24 mouse cellular contexts compared by ENCODE assay signal in the genomic region with DNA sequence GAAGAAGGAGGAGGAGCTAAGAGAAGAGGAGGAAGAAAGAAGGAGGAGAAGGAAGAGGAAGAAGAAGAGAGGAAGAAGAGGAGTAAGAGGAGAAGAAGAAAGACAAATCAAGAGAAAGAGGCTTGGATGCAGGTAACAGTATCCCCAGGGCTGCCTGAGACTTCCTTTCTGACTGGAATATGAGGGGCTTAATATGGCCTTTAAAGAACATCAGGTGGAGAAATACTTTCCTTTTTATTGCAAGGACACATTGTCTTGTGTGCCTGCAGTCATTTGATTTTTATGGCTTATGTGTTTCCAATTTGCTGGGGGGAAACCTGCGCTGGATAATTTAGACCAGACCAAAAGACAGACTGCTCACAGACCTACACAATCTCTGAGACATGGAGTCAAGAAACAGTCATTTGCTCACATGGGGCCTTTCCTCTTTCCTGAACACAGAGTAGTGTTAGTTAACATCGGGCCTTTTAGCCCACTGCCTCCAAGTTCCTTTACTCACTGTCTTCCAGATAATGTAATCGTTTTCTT.
DNase-seq lines count a peak whose midpoint lies in the region; ATAC-seq and TF ChIP-seq lines count a peak whose summit lies in the region.
"Had no signal": no experiment of that assay in that cellular context is flagged by ENCODE, and none has a peak within 500 bp of the region (broad histone marks: within the 10 kb centered on the region; RNA-seq: fewer than 3 reads in every experiment).

No protein-coding gene starts in this region.

- TF ChIP-seq CTCF in lung, adult 2 months (IDR thresholded peaks at IDR 0.05; ENCODE audit: insufficient read depth, low read length) = no peak

- 34% methylated on average over 3 of the region's 3 CpGs for WGBS in limb, embryonic 11.5 days
- 24% methylated on average over 3 of the region's 3 CpGs for WGBS in limb, embryonic 13.5 days
- 83% methylated on average over 3 of the region's 3 CpGs for WGBS in lung, adult 2 months

- no peaks in the 10 kb centered on the region for H3K4me1 ChIP-seq in limb, embryonic 11.5 days (ENCODE audit: control insufficient read depth, insufficient read depth, low read length)
- H3K4me1 ChIP-seq in limb, embryonic 13.5 days = peaks cover 3% of the 10 kb centered on the region
- H3K4me1 ChIP-seq in lung, adult 2 months (ENCODE audit: control insufficient read depth, insufficient read depth, low read length) = no peaks in the 10 kb centered on the region
- H3K4me1 ChIP-seq: embryonic facial prominence, embryonic 13.5 days; embryonic facial prominence, embryonic 15.5 days; forebrain, embryonic 10.5 days; forebrain, embryonic 13.5 days had no signal

- no peaks in the 10 kb centered on the region for H3K9me3 ChIP-seq in limb, embryonic 11.5 days (ENCODE audit: control insufficient read depth, low read length)
- no peaks in the 10 kb centered on the region for H3K9me3 ChIP-seq in limb, embryonic 13.5 days
- H3K9me3 ChIP-seq: embryonic facial prominence, embryonic 13.5 days; embryonic facial prominence, embryonic 15.5 days; forebrain, embryonic 10.5 days; forebrain, embryonic 13.5 days had no signal

- ATAC-seq in limb, embryonic 11.5 days (ENCODE audit: insufficient number of reproducible peaks, low FRiP score, low TSS enrichment, low read depth) = 0 out of 2 replicates have a peak, but pooled peaks have one; percentile 54
- peak; percentile 76 for ATAC-seq in limb, embryonic 13.5 days (ENCODE audit: low FRiP score, low read depth)
- ATAC-seq: forebrain, embryonic 13.5 days; forebrain, embryonic 16.5 days had no signal

- H3K36me3 ChIP-seq in limb, embryonic 11.5 days (ENCODE audit: control insufficient read depth, insufficient read depth, low read length) = no peaks in the 10 kb centered on the region
- no peaks in the 10 kb centered on the region for H3K36me3 ChIP-seq in limb, embryonic 13.5 days
- H3K36me3 ChIP-seq: embryonic facial prominence, embryonic 13.5 days; embryonic facial prominence, embryonic 15.5 days; forebrain, embryonic 10.5 days had no signal

- no peak overlapping the region for H3K4me3 ChIP-seq in limb, embryonic 11.5 days (ENCODE audit: low read depth, low read length)
- H3K4me3 ChIP-seq in limb, embryonic 13.5 days = no peak overlapping the region
- H3K4me3 ChIP-seq in lung, adult 2 months (replicated peaks; ENCODE audit: extremely low read depth, low read depth, low read length) = no peak overlapping the region
- H3K4me3 ChIP-seq: embryonic facial prominence, embryonic 13.5 days; embryonic facial prominence, embryonic 15.5 days; erythroblast, embryonic 14.5 days; forebrain, embryonic 10.5 days; forebrain, embryonic 13.5 days had no signal

- no peak overlapping the region for H3K27ac ChIP-seq in limb, embryonic 11.5 days (replicated peaks; ENCODE audit: low read depth, low read length)
- H3K27ac ChIP-seq in limb, embryonic 13.5 days = no peak overlapping the region
- H3K27ac ChIP-seq: embryonic facial prominence, embryonic 13.5 days; embryonic facial prominence, embryonic 15.5 days; forebrain, embryonic 10.5 days; forebrain, embryonic 13.5 days had no signal

- TF ChIP-seq POLR2A in lung, adult 2 months (IDR thresholded peaks at IDR 0.05; ENCODE audit: borderline replicate concordance, extremely low read depth, low read depth, low read length) = no peak

- no peak overlapping the region for H3K9ac ChIP-seq in limb, embryonic 11.5 days (ENCODE audit: low read length)
- no peak overlapping the region for H3K9ac ChIP-seq in limb, embryonic 13.5 days
- H3K9ac ChIP-seq: embryonic facial prominence, embryonic 13.5 days; embryonic facial prominence, embryonic 15.5 days; forebrain, embryonic 13.5 days had no signal

- no peak overlapping the region for H3K4me2 ChIP-seq in limb, embryonic 11.5 days (ENCODE audit: low read depth, severe bottlenecking)
- H3K4me2 ChIP-seq in limb, embryonic 13.5 days (replicated peaks) = no peak overlapping the region
- H3K4me2 ChIP-seq: embryonic facial prominence, embryonic 13.5 days; embryonic facial prominence, embryonic 15.5 days; forebrain, embryonic 13.5 days had no signal

- peaks cover 7% of the 10 kb centered on the region; the same call in 1 of the 2 replicates for H3K27me3 ChIP-seq in limb, embryonic 11.5 days (ENCODE audit: control insufficient read depth, insufficient read depth, low read length)
- peaks cover 6% of the 10 kb centered on the region; the same call in 1 of the 2 replicates for H3K27me3 ChIP-seq in limb, embryonic 13.5 days
- H3K27me3 ChIP-seq: embryonic facial prominence, embryonic 13.5 days; embryonic facial prominence, embryonic 15.5 days; forebrain, embryonic 13.5 days had no signal

- DNase-seq in forelimb bud, embryonic 11.5 days (ENCODE audit: low read depth, low spot score) = peak; percentile 76
- peak; percentile 71 for DNase-seq in hindlimb bud, embryonic 11.5 days (ENCODE audit: extremely low spot score, low read depth, low spot score)
- peak; percentile 53 for DNase-seq in limb, embryonic 11.5 days (ENCODE audit: low spot score)
- no peak for DNase-seq in lung, adult 2 months
- DNase-seq in ovary, postnatal 14 days (ENCODE audit: low spot score) = no peak
- no peak for DNase-seq in liver
- DNase-seq in left cerebral cortex, adult 8-10 months (ENCODE audit: low spot score in 2 of 2) = no peak
- DNase-seq: adrenal gland, adult 2 months; adrenal gland, postnatal 10 days; adrenal gland, postnatal 25 days; cerebellum, adult 11 months; cerebellum, adult 18-20 months; cerebellum, adult 8-10 months; cerebellum, adult 9-11 months; cerebellum, postnatal 14 days; cerebellum, postnatal 36 days; embryo, embryonic 11 days had no signal

Comparison
In these comparisons a context has a peak if more than half of its experiments do, and no peak if none do; other contexts are left out.
1. DNase-seq: peak in forelimb bud, embryonic 11.5 days (single experiment), hindlimb bud, embryonic 11.5 days (single experiment) and limb, embryonic 11.5 days (single experiment); none in lung, adult 2 months (single experiment), ovary, postnatal 14 days (single experiment), liver (single experiment) and left cerebral cortex, adult 8-10 months (0 of 2).